Mouse (Mus musculus): ENCODE results near the gene Pou3f3.

DNA sequence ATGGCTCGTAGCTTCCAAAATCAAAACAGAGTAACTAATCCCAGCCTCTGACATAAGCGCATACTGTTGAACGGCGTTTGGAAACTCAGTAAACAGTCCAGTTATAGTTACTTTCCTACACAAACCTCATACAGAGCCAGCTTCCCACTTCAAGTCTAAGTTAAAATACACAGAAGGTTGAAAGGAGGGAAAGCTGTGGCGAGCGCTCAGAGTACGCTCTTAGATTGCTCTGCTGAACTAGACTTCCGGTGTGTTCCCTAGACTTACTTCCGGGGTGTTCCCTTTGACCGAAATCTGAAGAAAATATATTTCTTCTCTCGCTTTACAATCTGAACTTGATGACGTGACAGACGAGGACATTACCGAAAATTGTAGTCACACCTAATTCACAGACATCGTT, 44.1 kb upstream of the Pou3f3 start:
- TF ChIP-seq CTCF (conservative IDR thresholded peaks at IDR 0.05; ENCODE audit: low read length), result no peak
- TF ChIP-seq NANOG (IDR thresholded peaks at IDR 0.05; ENCODE audit: borderline replicate concordance, low read length), result no peak

Measured in E14TG2a.4 (cell line).